Mouse (Mus musculus): ENCODE measurements around the gene Pdxdc1.

The Pdxdc1 gene

GRCm38 (mm10) chr16:13890449-13890848 is 12.5 kb downstream of the Pdxdc1 start:
- DNase-seq (ENCODE audit: low read depth, low spot score), result no peak

GRCm38 (mm10) chr16:13883094-13883774 is 19.7 kb downstream of the Pdxdc1 start:
- no peak for DNase-seq (ENCODE audit: low read depth, low spot score)

DNA sequence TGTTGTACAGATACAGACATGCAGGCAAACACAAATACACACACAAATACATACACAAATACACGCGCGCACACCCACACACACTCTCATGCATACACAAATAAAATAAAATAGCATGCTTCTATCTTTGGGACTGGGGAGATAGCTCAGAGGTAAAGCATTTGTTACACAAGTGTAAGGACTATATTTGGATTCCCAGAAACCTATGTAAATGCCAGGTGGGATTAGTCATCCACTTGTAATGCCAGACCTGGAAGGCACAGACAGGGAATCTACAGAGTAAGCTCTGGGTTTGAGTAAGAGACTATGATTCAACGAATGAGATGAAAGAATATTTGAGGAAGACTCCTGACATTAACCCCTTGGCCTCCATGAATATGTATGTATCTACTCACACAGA is 27.4 kb downstream of the Pdxdc1 start:
- no peak for DNase-seq (ENCODE audit: low read depth, low spot score)

DNA sequence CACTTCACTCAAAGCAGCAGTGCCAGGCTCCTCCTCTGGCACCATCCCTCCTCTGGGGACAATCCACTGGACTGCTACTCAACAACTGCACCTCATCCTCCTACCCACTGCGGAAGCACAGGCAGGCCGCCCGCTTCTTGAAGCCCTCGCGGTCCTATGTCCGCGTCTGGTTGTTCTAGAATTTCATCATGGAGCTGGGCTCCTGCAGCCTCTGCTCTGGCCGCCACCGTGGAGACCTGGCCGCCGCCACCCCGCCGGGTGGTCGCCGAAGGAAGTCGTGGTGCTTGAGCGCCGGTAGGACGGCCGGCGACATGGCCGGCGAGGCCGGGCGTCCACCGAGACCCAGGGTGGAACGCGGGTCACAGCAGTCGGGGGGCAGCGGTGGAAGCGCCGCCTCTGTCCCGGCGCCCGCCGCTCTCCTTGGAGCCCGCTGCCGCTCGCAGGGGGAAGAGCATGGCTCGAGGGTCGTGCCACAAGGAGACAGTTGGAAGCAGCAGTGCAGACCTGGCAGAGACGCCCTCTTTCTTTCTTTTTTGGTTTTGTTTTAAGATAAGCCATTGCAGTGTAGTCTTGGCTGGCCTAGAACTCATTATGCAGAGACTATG is 34.9 kb downstream of the Pdxdc1 start:
- DNase-seq (ENCODE audit: low read depth, low spot score), result peak; percentile 26

DNA sequence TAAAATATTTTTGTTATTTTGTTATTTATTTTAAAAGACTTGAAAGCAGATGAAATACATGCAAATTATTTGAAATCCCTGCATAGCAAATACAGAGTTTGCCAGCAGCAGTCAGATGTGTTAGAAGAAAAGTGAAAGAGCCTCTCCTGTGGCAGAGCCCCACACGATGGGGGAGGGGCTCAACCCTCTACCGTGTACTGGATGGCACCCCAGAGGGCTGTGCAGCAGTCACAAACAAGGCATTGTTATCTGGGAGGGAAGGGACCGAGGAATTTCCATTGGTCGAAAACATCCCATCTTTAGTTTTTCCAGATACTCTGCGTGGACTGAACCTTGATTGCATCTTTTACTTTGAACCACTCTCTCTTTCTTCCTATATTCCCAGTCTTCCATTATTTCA is 35.5 kb downstream of the Pdxdc1 start:
- DNase-seq (ENCODE audit: low read depth, low spot score), result peak; percentile 39

DNA sequence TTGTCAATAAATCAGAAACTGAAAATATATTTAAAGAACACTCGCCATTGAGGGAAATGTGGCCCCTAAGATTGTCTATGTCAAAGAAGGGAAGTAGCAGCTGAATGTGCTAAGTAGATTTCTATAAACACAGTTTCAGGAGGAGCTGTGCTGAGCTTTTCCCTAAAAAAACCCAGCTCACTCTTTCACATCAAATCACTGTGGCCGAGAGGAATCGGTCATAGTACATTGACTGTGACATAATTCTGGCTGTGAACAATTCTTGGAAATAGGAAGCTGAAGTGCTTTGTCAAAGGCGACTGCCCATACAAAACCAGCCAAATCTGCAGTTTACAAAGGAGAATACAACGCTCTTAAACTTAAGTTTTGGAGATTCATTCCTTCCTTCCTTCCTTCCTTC is 36.3 kb downstream of the Pdxdc1 start:
- DNase-seq (ENCODE audit: low read depth, low spot score), result no peak

DNA sequence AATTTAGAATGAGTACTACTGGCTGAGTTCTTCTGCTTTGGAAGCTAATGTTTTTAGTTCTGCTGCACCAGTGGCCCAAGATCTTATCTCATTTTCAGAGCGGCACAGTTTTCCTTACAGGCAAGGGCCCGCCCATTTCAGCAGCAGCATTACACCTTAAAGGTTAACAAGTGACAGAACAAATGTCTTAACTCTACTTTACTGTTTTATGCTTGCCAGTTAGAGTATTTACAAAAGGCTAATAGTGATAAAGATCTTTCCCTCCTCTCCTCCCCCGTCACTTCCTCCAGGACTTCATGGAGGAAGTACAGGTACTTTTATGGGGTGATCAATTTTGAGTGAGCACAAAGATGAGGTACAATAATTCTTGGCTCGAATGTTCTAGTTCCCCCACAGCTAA is 36.9 kb downstream of the Pdxdc1 start:
- no peak for DNase-seq (ENCODE audit: low read depth, low spot score)

- DNase-seq (ENCODE audit: low read depth, low spot score), result no peak
These were observed 49.0 kb downstream of the Pdxdc1 start for GRCm38 (mm10) chr16:13853886-13854285.

DNA sequence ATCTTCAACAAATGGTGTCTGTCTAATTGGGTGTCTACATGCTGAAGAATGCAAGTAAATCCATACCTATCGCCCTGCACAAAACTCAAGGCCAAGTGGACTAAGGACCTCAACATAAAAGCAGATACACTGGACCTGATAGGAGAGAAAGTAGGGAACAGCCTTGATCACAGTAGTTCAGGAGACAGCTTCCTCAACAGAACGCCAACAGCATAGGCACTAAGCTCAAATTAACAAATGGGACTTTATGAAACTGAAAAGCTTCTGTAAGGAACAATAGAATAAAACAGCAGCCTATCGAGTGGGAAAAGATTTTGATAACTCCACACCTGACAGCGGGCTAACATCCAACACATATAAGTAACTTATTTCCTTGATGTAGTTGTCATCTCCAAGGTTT is 51.5 kb downstream of the Pdxdc1 start:
- no peak for DNase-seq (ENCODE audit: low read depth, low spot score)

DNA sequence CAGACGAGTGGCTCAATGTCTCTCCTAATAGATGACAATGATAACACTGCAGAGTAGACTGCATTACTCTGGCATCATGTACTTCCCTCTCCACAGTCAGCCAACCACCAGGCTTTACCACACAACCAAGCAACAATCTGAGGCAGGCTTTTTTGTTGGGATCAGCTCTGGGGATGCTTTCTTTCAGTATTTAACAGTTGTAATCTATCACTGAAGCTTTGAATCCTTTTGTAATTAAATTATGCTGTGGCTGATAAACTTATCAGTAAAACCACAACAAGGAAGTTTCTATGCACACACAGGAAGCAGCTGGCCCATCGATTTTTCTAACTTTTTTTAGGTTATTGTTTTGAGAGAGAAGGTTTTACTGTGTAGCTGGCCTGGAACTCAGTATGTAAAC is 54.6 kb downstream of the Pdxdc1 start:
- DNase-seq (ENCODE audit: low read depth, low spot score), result no peak

DNA sequence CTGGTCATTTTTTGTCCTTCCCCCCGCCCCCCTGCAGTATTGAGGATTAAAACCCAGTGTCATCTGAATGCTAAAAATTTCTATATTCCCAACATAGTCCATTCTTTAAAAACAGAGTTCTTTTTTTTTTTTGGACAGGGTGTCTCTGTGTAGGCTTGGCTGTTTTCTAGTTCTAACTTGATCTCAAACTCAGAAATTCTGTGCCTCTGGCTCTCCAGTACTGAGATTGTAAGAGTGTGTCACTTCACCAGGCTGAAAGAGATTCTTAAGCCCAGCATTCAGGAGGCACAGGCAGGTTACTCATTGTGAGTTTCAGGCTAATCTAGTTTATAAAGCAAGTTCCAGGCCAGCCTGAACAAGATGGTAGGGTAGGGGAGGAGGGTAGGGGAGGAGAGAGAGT is 56.3 kb downstream of the Pdxdc1 start:
- DNase-seq (ENCODE audit: low read depth, low spot score), result no peak

- DNase-seq (ENCODE audit: low read depth, low spot score), result no peak
These were observed 57.9 kb downstream of the Pdxdc1 start for GRCm38 (mm10) chr16:13845031-13845430.

- no peak for DNase-seq (ENCODE audit: low read depth, low spot score)
These were observed 62.0 kb downstream of the Pdxdc1 start for GRCm38 (mm10) chr16:13840956-13841355.

DNA sequence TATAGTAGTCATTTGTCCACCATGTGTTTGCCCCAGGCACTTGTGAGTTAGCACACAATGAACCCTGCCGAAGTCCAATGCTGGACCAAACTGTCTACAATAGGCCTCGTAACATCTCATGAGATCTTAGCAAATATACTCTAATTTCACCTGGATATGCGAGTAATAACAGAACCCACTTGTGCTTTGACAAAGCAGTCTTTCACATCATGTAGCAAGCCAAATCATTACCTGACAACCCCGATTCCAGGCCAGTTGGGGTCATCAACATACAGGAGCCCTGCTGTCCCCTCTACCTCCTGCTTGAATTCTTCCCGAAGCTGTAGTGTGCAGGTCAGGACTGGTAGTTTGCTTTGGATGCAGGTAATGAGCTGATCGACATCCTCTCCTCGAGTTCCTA is 62.9 kb downstream of the Pdxdc1 start:
- DNase-seq (ENCODE audit: low read depth, low spot score), result no peak

GRCm38 (mm10) chr16:13834382-13834781 is 68.5 kb downstream of the Pdxdc1 start:
- no peak for DNase-seq (ENCODE audit: low read depth, low spot score)

DNA sequence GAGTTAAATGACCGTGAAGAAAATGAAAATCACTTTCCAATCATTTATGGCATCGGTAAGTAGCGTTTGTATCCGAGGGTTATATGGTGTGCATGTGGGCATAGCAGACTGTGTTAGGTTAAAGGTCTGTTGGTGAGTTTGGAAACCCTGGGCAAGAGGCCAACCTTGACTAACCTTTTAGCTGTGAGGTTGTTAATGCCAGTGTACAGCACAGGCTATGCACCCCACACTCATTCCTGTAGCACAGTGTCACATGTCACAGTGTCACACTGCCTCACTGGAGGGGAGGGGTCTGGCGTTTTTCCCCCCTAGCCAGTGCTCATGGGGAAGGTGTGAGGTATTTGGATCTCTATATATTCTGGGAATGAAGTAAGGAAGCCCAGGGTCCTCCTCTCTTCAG is 71.3 kb downstream of the Pdxdc1 start:
- no peak for DNase-seq (ENCODE audit: low read depth, low spot score)

DNA sequence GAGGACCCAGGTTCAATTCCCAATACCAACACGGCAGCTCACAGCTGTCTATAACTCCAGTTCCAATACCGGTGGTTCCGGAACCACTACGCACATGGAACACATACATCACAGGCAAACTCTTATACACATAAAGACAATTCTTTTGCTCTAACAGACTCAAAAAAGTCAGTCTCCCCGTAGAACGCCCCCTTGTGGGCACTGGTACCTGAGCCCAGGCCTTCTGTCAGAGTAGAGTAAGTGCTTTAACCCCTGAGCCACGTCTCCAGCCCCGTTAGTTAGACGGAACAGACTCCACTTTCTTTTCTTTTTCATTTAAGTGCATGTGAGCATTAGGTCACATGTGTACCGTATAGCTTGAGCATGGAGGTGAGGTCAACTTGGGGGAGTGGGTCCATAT is 72.5 kb downstream of the Pdxdc1 start:
- no peak for DNase-seq (ENCODE audit: low read depth, low spot score)

- DNase-seq (ENCODE audit: low read depth, low spot score), result no peak
These were observed 76.4 kb downstream of the Pdxdc1 start for GRCm38 (mm10) chr16:13826511-13826910.

GRCm38 (mm10) chr16:13825781-13826490 is 77.0 kb downstream of the Pdxdc1 start:
- no peak for DNase-seq (ENCODE audit: low read depth, low spot score)

GRCm38 (mm10) chr16:13820771-13821170 is 82.2 kb downstream of the Pdxdc1 start:
- no peak for DNase-seq (ENCODE audit: low read depth, low spot score)

DNA sequence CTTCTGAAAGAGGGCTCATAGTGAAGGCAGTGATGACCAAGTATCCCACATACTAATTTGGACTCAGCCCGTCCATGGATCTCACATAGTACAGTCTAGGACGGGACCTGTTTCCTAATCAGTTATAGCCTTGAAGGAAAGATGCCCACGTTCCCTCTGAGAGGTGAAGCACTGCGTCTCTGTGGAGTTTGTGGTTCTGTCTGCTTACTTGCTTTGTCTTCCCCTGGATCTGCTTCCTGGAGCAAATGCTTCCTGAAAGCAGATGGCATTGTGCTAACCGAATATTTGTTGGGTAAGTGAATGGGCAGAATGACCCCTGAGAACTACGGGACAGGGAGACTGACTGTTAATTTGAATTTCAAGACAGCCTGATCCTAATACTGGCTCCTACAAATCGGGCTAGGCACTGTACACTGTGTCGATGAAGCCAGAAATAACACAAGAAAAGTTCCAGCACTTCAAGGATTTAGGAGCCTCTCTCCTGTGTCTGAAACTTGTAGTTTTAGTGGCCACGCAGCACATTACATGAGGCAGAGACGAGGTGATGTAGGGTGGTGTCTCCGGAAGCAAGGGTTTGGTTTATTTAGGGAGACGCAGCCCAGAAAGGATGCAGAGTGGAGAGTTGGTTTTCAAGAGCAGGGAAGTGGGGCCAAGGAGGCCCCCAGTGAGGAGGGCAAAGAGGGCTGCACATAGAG is 83.0 kb downstream of the Pdxdc1 start:
- no peak for DNase-seq (ENCODE audit: low read depth, low spot score)

DNA sequence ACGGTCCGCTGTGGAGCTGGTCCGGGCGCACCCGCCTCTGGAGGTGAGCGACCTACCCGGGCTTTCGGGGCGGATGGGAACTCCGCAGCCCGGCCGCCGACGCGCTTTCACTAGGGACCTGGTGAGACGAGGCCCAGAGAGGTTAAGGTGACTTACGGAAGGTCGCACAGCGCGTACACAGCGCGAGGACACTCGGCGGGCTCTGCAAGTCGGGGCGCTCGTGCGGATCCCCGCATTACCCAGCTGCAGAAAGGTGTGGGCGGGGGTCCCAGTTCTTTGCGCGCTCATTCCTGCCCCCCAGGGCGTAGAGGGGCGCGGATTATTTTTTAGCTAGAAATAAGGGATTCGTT is 83.6 kb downstream of the Pdxdc1 start:
- no peak for DNase-seq (ENCODE audit: low read depth, low spot score)
